Comparison of ENCODE assay signal across 24 mouse cellular contexts in genomic region chr13:20829181-20829900, GRCm38 (mm10). TPM values are rescaled to one million over a fixed set of nuclear protein-coding genes. Genes with fewer than 3 reads are reported as not detected.
DNase-seq lines count a peak whose midpoint lies in the region; ATAC-seq lines count a peak whose summit lies in the region.
"Had no signal": no experiment of that assay in that cellular context is flagged by ENCODE, and none has a peak within 500 bp of the region (broad histone marks: within the 10 kb centered on the region; RNA-seq: fewer than 3 reads in every experiment).

No protein-coding gene starts in this region.

- no peaks in the 10 kb centered on the region for H3K27me3 ChIP-seq in heart, embryonic 11.5 days (ENCODE audit: control insufficient read depth, insufficient read depth, low read length)
- H3K27me3 ChIP-seq in hindbrain, embryonic 16.5 days (replicated peaks; ENCODE audit: control insufficient read depth, insufficient read depth, low read length) = no peaks in the 10 kb centered on the region
- H3K27me3 ChIP-seq: embryonic facial prominence, embryonic 13.5 days; forebrain, embryonic 12.5 days; liver, embryonic 15.5 days; lung, embryonic 15.5 days; midbrain, embryonic 15.5 days; neural tube, embryonic 12.5 days had no signal

- no peaks in the 10 kb centered on the region for H3K4me1 ChIP-seq in heart, embryonic 11.5 days (ENCODE audit: control insufficient read depth, insufficient read depth, low read length)
- H3K4me1 ChIP-seq in hindbrain, embryonic 16.5 days (ENCODE audit: control insufficient read depth, insufficient read depth, low read depth, low read length) = no peaks in the 10 kb centered on the region
- H3K4me1 ChIP-seq: embryonic facial prominence, embryonic 13.5 days; forebrain, embryonic 12.5 days; limb, embryonic 10.5 days; liver, embryonic 15.5 days; lung, embryonic 15.5 days; midbrain, embryonic 15.5 days; neural tube, embryonic 12.5 days had no signal

- H3K9ac ChIP-seq in heart, embryonic 11.5 days (ENCODE audit: low read depth, low read length) = no peak overlapping the region
- no peak overlapping the region for H3K9ac ChIP-seq in hindbrain, embryonic 16.5 days (ENCODE audit: low read depth, low read length)
- H3K9ac ChIP-seq: embryonic facial prominence, embryonic 13.5 days; forebrain, embryonic 12.5 days; liver, embryonic 15.5 days; lung, embryonic 15.5 days; midbrain, embryonic 15.5 days; neural tube, embryonic 12.5 days had no signal

- no peak overlapping the region for H3K4me3 ChIP-seq in heart, embryonic 11.5 days (ENCODE audit: low read depth, low read length)
- no peak overlapping the region for H3K4me3 ChIP-seq in hindbrain, embryonic 16.5 days (ENCODE audit: low read length)
- H3K4me3 ChIP-seq: embryonic facial prominence, embryonic 13.5 days; erythroblast, embryonic 14.5 days; forebrain, embryonic 12.5 days; left cerebral cortex, adult 2 months; limb, embryonic 10.5 days; liver, embryonic 15.5 days; lung, embryonic 15.5 days; midbrain, embryonic 15.5 days; neural tube, embryonic 12.5 days had no signal

- no peak for ATAC-seq in heart, embryonic 11.5 days (replicated peaks; ENCODE audit: insufficient number of reproducible peaks, low FRiP score, low TSS enrichment)
- ATAC-seq in hindbrain, embryonic 16.5 days = no peak
- ATAC-seq: intestine, postnatal 0 days; midbrain, embryonic 15.5 days had no signal

- no peak overlapping the region for H3K4me2 ChIP-seq in heart, embryonic 11.5 days
- no peak overlapping the region for H3K4me2 ChIP-seq in hindbrain, embryonic 16.5 days (ENCODE audit: low read length)
- H3K4me2 ChIP-seq: embryonic facial prominence, embryonic 13.5 days; forebrain, embryonic 12.5 days; liver, embryonic 15.5 days; lung, embryonic 15.5 days; midbrain, embryonic 15.5 days; neural tube, embryonic 12.5 days had no signal

- peak; percentile 40 to 48 for DNase-seq in cerebellum, postnatal 14 days
- no peak for DNase-seq in cerebellum, adult 11 months
- peak; percentile 7 to 9 for DNase-seq in heart, postnatal 36 days
- DNase-seq in kidney, adult 9 months = peak; percentile 55
- DNase-seq in kidney, postnatal 14 days = no peak
- DNase-seq: cerebellum, postnatal 36 days; embryo, embryonic 11 days; gastrocnemius, postnatal 36 days; liver; right cerebral cortex, postnatal 14 days; spleen, adult 18-20 months had no signal

- no peaks in the 10 kb centered on the region for H3K36me3 ChIP-seq in heart, embryonic 11.5 days (ENCODE audit: control insufficient read depth, insufficient read depth, low read length)
- H3K36me3 ChIP-seq in hindbrain, embryonic 16.5 days (ENCODE audit: control insufficient read depth, insufficient read depth, low read length) = no peaks in the 10 kb centered on the region
- H3K36me3 ChIP-seq: embryonic facial prominence, embryonic 13.5 days; forebrain, embryonic 12.5 days; limb, embryonic 10.5 days; liver, embryonic 15.5 days; lung, embryonic 15.5 days; midbrain, embryonic 15.5 days; neural tube, embryonic 12.5 days had no signal

- 73% methylated on average over 9 of the region's 9 CpGs for WGBS in heart, embryonic 11.5 days (ENCODE audit: insufficient replicate concordance)
- WGBS in hindbrain, embryonic 16.5 days = 86% methylated on average over 9 of the region's 9 CpGs

- no peak overlapping the region for H3K27ac ChIP-seq in heart, embryonic 11.5 days (ENCODE audit: low read depth, low read length)
- no peak overlapping the region for H3K27ac ChIP-seq in hindbrain, embryonic 16.5 days (ENCODE audit: low read depth, low read length)
- H3K27ac ChIP-seq: embryonic facial prominence, embryonic 13.5 days; forebrain, embryonic 12.5 days; left cerebral cortex, adult 2 months; limb, embryonic 10.5 days; liver, embryonic 15.5 days; lung, embryonic 15.5 days; macrophage; midbrain, embryonic 15.5 days; neural tube, embryonic 12.5 days had no signal

- intact Hi-C loops in heart, postnatal 36 days (cut with DNase I) = no loop called here

- no peaks in the 10 kb centered on the region for H3K9me3 ChIP-seq in heart, embryonic 11.5 days (replicated peaks; ENCODE audit: control insufficient read depth, low read length)
- H3K9me3 ChIP-seq in hindbrain, embryonic 16.5 days (ENCODE audit: control insufficient read depth, low read length) = no peaks in the 10 kb centered on the region
- H3K9me3 ChIP-seq: embryonic facial prominence, embryonic 13.5 days; forebrain, embryonic 12.5 days; limb, embryonic 10.5 days; liver, embryonic 15.5 days; lung, embryonic 15.5 days; midbrain, embryonic 15.5 days; neural tube, embryonic 12.5 days had no signal

RNA-seq across cellular contexts. Expression of gene Aoah, which starts 35.4 kb away (rescaled TPM):
- 1 to 10 TPM; 1.3 to 1.8 TPM for total RNA-seq in heart, postnatal 36 days (2021)
- 0.27 and 0.37 TPM in 2 replicates for polyA plus RNA-seq in heart, embryonic 11.5 days (2014; fragmentation: Nextera tagmentation; extraction: Ambion mirVana)
- polyA plus RNA-seq in hindbrain, embryonic 16.5 days (2015; fragmentation: Nextera tagmentation; extraction: Ambion mirVana) = 0.25 and 0.87 TPM in 2 replicates
- polyA plus RNA-seq: erythroblast, embryonic 14.5 days had no signal

Comparison
In these comparisons a context has a peak if more than half of its experiments do, and no peak if none do; other contexts are left out.
1. DNase-seq: peak in cerebellum, postnatal 14 days (2 of 2), heart, postnatal 36 days (2 of 2) and kidney, adult 9 months (single experiment); none in cerebellum, adult 11 months (single experiment) and kidney, postnatal 14 days (single experiment).